Mouse (Mus musculus): Measurements from ENCODE around the gene Fut2.

Fut2 gene

DNA sequence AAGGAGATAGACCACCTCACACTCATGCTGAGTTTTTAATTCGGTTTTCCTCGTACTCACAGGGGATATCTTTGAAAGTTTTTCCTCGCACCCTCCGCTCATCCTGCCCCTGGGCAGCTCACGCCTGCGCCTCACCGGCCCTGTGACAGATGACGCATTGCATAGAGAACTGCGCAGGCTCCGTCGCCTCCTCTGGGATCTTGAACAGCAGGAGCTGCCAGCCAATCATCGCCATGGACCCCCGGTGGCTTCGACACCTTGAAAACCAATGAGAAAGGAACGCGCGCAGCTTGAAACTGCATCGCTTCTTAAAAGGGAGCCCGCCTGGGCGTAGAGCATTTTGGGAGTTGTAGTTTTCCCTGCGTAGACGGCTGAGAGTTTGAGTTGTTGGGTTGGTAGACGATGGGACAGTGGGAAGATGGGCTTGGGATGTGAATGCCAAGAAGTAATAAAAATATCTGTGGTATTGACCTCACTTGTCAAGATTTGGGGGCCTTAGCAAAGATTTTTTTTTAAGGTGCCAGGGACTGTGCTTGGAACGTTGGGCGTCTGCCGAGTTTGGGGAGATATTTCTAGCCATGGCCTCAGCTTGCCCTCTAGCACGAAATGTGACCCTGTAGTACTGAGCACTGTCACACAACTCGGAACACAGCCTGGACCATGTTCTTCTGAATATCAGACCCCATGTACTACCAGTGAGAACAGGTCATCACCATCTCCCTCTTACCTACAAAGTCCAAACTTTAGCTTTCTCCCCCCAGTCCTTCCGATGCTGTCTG is 27.4 kb downstream of the Fut2 start:
- no peak for DNase-seq (ENCODE audit: low spot score in 2 of 2)

DNA sequence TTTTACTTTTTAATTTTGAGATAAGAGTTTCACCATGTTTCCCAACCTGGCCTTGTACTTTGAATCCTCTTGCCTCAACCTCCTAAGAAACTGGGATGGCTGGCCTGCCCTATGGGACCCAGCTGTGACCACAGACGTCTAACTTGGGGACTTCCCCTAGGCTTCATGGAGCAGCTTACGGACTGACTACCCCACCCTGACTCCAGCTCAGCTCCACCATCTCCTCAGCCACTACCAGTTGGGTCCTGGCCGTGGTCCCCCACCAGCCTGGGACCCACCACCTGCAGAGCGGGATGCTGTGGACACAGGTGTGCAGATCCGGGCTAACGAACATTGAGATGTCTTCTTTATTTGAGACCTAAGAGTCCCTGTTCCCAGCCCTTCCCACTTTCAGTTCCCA is 28.5 kb downstream of the Fut2 start:
- no peak for DNase-seq (ENCODE audit: low spot score in 2 of 2)

DNA sequence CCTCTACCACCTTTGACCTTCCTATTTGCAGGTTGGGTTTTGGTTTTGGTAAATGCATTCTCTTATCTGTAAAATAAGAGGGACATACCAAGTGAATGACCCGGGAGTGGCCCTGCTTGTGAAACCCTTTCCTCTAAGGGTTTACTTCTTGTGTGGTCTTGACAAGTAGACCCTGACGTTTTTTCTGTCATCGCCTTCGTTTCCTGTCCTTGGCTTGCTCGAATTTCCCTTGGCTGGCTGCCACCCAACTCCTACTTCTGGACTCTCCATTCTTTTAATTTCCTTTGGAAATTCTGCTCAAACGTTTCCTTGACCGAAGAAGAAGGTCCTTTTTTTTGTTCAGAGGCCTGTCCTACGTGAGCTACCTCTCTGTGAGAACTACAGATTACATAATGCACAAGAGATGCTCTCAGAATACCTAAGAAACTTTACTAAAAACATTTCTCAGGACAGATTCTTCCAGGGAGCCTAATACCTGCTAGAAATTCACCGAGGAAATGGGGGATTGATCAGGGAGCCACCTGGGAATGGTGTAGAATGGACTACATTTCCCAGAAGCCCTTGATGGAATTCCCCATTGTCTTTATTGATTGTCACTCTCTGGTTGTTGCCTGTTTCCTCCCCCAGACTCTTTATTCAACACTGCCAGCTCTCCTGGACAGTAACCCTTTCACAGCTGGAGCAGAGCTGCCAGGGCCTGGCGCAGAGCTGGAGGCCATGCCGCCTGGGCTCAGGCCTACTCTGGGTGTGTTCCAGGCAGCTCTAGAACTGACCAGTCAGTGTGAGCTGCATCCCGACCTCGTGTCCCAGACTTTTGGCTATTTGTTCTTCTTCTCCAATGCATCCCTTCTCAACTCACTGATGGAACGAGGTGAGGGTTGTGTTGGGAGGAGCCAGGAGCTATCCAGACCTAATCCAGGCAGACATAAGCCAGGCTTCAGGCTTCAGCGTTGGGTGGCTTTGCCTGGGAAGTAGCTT is 30.2 kb downstream of the Fut2 start:
- DNase-seq (ENCODE audit: low spot score in 2 of 2), result no peak

DNA sequence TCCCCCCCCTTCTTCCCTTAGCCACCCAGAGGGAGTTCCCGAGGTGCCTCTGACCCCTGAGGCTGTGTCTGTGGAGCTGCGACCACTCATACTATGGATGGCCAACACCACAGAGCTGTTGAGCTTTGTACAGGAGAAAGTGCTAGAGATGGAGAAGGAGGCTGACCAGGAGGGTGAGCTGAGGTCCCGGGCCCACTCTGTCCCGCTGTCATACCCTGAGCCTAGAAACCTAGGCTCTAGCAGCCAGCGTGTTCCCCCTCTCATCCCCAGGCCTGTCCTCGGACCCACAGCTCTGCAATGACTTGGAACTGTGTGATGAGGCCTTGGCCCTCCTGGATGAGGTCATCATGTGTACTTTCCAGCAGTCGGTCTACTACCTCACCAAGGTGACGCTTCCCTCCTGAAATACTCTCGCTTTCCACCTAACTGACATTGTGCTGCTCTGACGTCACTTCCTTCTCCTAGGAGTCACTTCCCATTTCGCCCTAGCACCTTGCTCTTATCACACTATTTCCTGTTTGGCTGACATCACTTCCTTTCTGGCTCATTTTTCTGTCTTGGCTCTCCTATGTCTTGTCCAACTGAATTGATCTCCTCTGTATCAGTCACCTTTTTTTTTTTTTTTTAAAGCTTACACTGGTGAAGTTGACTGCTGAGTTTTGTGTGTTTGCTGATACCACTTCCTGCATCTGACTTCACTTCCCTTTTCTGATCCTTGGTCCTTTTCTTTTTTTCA is 31.1 kb downstream of the Fut2 start:
- no peak for DNase-seq (ENCODE audit: low spot score in 2 of 2)

DNA sequence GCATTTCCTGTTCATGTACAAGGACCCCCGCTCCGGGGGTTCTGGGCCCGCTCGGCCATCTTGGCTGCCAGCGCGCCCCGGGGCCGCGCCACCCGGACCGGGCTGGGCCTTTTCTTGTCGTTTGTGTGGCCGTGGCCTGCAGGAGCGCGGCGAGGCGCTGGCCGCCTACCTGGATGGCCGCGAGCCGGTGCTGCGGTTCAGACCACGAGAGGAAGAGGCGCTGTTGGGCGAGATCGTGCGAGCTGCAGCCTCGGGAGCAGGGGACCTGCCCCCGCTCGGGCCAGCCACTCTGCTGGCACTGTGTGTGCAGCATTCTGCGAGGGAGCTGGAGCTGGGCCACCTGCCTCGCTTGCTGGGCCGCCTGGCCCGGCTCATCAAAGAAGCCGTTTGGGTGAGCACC is 33.7 kb downstream of the Fut2 start:
- DNase-seq (ENCODE audit: low spot score in 2 of 2), result no peak

DNA sequence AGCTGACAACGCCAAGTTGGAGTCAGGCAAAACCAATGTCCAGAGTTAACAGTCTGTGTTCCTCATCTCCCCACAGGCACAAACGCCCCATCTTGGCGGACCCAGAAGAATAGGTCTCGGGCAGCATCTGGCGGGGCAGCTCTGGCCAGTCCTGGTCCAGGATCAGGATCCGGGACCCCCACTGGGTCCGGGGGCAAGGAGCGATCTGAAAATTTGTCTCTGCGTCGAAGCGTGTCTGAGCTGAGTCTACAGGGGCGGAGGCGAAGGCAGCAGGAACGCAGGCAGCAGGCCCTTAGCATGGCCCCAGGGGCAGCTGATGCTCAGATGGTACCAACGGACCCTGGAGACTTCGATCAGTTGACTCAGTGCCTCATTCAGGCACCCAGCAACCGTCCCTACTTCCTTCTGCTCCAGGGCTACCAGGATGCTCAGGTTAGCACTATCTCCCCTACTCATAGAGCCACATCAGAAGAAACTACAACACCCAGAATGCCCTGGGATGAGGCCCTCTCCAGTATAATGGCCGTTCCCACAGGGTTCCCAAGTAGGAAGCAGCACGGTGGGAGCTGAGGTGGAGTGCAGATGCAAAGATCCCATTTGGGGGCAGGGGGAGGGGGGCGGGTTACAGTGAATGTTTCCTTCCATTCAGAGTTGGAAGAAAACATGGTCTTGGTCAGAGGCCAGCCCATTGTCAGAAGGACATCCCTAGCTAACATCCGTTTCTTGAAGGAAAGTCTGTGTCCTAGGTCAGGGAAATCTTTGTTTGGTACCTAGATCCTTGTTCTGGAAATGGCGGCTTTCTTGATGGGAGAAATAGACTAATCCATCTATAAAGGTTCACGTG is 35.9 kb downstream of the Fut2 start:
- no peak for DNase-seq (ENCODE audit: low spot score in 2 of 2)

DNA sequence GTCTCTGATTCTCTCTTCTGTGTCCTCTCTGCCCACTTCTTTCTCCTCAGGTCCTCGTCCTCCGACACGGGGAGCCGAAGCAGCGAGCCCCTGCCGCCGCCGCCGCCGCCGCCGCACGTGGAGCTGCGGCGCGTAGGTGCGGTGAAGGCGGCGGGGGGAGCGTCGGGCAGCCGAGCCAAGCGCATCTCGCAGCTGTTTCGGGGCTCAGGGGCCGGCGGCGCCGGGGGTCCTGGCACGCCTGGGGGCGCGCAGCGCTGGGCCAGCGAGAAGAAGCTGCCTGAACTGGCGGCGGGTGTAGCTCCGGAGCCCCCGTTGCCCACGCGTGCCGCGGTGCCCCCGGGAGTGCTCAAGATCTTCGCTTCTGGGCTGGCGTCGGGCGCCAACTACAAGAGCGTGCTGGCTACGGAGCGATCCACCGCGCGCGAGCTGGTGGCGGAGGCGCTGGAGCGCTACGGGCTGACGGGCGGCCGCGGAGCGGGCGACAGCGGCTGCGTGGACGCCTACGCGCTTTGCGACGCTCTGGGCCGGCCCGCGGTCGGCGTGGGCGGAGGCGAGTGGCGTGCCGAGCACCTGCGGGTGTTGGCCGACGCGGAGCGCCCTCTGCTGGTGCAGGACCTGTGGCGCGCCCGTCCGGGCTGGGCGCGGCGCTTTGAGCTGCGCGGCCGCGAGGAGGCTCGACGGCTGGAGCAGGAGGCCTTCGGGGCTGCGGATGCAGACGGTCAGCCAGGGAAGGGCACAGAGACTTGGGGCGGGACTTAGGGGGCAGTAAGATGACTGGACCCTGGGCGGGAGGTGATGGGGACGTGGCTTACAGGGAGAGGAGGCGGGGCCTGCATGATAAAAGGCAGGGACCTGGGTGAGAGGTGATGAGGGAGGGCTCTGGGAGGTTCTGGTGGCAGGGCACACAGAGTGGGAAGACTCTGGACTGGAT is 37.6 kb downstream of the Fut2 start:
- peak; percentile 78 to 86 for DNase-seq (ENCODE audit: low spot score in 2 of 2)

DNA sequence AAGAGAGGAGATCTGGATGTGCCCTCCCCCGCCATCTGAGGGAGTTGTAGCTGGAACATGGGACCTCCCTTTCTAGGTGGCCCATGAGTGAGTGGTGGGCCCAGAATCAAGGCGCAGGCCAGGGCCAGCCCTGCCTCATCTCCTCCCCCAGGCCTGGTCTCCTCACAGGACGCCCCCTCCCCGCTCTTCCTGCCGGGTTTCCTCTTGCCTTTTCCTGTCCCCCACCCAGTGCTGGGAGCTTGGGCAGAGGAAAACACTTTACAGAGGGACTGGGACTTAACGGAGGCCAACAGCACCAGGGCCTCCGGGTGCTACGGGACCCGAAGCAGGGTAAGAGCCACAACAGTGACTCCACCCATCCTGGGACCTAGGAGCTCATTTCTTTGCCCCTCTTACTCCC is 38.9 kb downstream of the Fut2 start, which contains the start of gene Rasip1:
Gene Rasip1 (plus strand): TSS at position 228 of the 400 bp plus-strand sequence.
- no peak for DNase-seq (ENCODE audit: low spot score in 2 of 2)

DNA sequence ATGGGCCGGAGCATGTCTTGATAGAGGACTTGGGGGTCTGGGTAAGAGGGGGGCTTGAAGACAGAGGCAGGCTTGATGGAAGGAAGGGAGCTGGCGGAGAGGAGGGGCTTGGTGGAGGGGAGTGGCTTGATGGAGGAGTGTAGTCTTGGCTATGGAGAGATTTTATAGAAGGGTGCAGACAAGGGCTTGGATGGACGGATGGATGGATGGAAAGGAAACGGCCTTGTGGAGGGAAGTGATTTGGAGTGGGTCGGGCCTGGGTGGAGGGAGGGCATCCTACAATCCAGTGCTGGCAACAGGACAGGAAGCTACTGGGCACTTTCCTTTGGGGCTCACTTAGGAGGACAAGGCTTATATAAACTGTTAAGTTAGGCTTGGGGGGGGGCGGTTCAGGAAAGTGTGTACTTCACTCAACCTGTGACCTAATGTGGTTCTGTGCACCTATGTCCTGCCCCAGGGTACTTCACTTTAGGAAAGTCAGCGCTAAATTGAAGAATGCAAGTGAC is 39.6 kb downstream of the Fut2 start:
- no peak for DNase-seq (ENCODE audit: low spot score in 2 of 2)

DNA sequence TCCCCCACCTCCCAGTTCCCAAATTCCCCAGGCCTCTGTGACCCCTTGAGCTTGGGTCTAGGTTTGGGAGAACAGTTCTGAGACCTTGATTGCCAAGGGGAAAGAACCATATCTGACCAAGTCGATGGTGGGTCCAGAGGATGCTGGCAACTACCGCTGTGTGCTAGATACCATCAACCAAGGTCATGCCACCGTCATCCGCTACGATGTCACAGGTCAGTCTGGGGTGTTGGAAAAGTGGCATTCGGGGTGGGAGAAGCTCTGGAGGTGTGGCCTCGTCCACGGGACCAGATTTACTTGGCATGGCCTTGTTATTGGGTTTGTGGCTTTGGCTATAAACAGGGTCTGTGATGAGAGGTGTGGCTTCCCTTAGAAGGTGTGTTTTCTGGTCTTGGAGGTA is 40.7 kb downstream of the Fut2 start:
- DNase-seq (ENCODE audit: low spot score in 2 of 2), result no peak

DNA sequence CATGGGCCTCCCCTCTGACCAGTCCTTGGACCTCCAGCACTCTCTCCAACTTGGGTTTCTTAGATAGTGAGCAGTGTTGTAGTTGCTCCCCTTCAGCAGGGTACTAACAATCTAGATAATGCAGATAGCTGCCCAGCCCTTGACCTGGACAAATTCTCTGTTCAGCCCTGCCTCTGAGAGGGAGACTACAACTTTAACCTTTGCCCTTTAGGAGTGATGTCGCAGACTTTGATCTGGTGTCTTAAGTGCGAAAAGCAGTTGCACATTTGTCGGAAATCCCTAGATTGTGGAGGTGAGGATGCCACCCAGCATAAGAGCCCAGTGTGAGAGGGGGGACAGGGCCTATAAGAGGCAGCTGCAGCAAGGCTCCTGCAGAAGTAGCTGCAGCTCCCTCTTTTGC is 41.5 kb downstream of the Fut2 start:
- no peak for DNase-seq (ENCODE audit: low spot score in 2 of 2)

DNA sequence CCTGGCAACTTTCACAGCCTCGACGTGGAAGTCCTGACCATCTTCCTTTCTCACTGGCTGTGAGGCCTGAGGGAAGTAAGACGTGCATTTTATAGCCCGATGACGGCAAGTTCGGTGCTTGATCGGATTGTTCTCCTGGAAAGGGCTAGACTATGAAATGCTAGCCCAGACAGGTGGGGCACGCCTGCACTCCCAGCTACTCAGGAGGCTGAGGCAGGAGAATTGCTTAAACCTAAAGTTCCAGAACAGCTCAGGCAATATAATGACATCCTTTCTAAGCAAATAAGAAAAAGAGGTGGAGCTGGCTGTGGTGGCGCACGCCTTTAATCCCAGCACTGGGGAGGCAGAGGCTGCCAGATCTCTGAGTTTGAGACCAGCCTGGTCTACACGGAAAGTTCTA is 42.7 kb downstream of the Fut2 start:
- no peak for DNase-seq (ENCODE audit: low spot score in 2 of 2)

DNA sequence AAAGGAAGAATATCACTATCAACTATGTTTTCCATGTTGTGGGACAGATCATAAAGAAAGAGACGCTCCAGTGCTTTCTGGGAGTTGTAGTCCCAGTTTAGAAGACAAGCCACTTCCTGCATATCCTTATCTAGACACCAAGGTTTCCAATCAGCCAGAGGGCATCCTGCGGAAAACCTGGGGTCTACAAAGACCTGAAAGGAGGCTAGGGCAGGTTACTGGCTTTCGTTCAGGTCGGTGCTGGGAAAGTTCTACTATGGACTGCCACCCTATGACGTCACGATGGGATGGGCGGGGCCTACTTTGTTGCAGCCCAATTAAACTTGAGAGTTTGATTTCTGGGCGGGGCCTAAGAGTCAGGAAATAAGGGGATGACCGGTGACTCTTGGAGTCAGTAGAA is 44.8 kb downstream of the Fut2 start, which contains the start of gene Izumo1:
Gene Izumo1 (plus strand): TSS at position 369 of the 400 bp plus-strand sequence.
- DNase-seq (ENCODE audit: low spot score in 2 of 2), result no peak

DNA sequence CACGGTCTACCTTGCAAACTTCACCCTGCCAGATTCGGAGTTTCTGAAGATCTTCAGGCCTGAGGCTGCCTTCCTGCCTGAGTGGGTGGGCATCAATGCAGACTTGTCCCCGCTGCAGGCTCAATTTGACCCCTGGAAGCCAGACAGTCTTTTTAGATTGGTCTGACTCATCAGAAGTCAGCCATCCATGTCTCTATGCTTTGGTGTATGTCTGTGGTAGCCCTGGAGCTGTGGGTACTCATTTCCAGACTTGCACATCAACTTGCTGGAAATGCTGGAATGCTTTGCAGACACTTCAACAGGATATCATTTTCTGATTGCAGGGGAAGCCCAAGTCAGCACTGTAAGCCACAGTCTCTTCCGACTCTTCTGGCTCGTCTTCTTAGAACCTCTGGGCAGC is 46.6 kb downstream of the Fut2 start:
- no peak for DNase-seq (ENCODE audit: low spot score in 2 of 2)

DNA sequence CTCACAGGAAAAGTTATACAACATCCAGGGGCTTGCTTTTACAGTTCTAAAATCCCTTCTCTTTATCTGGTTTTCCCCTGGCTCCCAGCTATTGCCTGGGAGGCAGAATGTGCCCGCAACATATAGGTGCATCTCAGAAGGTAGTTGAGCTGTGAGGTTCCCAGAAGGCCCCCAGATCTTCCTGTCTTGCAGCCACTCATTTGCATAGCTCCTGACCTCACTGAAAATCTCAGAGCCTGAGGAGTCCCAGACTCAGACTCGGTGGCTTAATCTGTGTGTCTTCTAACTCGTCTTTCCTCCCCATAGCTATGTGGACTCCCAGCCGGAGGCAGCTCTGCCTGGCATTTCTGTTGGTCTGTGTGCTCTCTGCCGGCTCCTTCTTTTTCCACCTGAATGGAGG is 47.9 kb downstream of the Fut2 start:
- DNase-seq (ENCODE audit: low spot score in 2 of 2), result no peak

DNA sequence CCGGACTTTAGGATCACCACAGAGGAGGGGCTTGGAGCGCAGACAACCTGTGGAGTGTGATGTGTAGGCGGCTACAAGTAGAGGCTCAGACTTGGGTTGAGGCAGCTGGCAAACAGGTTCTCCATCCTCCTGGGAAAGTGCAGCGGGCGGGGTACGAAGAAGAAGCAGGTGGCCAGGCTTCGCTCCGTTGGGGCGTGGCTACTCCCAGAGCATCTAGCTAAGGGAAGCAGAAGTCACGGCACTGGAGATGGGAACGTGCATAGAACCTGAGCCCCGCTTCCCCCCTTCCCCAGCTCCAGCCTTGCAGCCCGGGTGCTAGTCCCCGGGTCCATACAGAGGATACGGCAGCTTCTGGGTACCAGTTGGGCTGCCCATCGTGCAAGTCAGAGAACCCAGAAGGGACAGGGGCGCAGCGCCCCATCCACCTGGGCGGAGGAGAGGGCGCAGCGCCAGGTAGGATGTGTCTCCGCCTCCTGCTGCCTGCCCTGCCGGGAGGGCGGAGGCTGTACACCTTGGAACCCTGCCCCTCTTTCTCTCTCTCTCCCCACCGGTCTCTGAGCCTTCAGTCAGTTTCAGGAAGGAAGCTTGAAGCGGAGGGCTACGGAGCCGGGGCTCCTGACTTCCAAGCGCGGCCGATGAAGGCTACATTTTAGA is 49.0 kb downstream of the Fut2 start, which contains the start of gene Fut1:
Gene Fut1 (plus strand): TSS at position 248 of the 654 bp plus-strand sequence.
- DNase-seq (ENCODE audit: low spot score in 2 of 2), result no peak

DNA sequence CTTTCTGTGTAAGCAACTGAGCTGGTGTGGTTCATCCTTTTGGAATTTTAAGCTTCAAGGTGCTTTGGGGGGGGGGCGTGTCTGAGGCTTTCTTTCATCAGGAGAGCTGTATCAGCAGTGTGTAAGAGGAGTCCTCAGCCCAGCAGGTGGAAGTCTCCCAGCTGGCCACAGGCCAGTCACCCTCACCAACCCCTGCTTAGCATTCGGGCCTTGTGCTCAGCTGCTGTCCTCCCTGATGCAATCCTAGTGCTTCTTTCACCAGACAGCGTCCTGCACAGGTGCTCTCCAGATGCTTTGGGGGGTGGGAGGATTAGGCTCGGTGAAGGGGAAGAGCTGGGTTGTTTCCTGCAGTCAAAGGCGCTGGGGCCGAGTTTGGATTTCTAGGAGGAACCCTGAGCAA is 49.9 kb downstream of the Fut2 start:
- no peak for DNase-seq (ENCODE audit: low spot score in 2 of 2)

DNA sequence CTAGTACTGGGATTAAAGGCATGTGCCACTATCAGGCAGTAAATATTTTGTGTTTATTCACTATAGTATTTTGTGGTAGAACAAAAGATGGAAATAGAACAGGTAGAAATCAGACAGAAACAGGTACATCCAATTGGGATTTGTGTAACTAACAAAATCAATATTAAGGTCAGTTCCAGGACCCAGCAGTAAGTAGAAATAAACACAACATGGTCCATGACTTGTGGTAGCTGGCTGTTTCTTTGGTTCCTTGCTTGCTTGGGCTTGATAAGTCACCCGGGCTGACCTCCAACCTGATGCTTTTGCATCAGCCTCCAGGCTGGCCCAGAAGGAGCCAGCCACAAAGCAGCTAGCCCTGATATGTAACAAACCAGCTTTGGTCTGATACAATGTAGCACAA is 56.7 kb downstream of the Fut2 start:
- no peak for DNase-seq (ENCODE audit: low spot score in 2 of 2)

DNA sequence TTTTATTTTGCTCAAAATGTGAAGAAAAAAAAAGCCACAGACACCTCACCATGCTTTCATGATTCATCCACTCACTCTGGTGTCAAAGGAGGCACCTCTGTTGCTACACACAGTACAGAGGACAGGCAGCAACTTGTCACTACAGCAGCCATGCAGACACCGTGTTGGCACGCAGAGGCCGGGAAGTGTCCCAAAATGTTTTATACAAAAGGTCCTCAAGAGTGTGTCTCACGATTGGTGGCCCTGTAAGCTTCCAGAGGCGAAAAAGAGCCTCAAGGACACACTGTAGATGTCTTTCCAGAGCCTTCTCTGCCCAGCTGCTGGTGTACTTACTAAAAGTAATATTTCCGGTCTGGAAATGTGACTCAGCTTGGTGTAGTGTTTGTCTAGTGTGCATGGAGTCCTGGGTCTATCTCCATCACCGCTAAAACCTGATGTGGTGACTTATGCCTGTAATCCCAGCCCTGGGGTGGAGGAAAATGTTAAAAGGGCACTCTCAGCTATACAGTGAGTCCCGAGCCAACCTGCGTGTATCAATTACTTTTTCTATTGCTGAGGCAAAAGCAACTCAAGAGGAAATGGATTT is 60.4 kb downstream of the Fut2 start:
- no peak for DNase-seq (ENCODE audit: low spot score in 2 of 2)

Data from spleen, postnatal 14 days (tissue).